Mouse (Mus musculus): ENCODE data around the gene Il12rb1. TPM values are rescaled to one million over a fixed set of nuclear protein-coding genes. Genes with fewer than 3 reads are reported as not detected.

Il12rb1 gene
- polyA plus RNA-seq, 1 experiment from 2014 or later = not detected

DNA sequence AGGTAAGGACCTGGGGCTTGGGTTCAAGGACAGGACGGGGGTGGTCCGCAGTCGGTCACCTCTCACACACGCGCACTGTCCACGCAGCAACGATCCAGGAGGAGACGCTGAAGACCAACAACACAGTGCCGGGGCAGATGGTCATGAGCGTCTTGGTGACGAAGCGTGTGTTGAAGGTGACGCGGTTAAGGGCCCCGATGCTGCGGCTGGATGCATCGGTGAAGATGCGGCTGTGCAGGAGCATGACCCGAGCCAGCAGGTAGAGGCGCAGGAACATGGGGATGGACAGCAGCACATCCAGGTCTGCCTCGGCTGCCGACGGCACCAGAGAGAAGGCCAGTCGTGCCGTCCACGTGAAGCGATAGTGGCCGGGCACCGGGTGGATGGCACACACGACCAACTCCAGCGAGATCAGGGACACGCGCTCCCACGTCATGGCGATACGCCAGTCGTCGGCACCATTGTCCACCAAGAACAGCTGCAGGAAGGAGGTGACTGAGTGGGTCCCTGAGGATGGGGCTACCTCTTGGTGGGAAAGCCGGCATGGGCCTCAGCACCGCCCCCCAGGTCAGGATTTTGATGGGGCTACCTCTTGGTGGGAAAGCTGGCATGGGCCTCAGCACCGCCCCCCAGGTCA is 44.5 kb downstream of the Il12rb1 start:
- no peak for ATAC-seq (ENCODE audit: insufficient read depth, low FRiP score, low TSS enrichment)
- Histone ChIP-seq H3K27ac (ENCODE audit: low read depth, low read length) (no peak overlapping the region), H3K36me3 (ENCODE audit: control insufficient read depth, insufficient read depth, low read length) (no peaks in the 10 kb centered on the region), H3K9ac (ENCODE audit: low read length) (no peak overlapping the region), H3K27me3 (ENCODE audit: control insufficient read depth, insufficient read depth, low read length) (no peaks in the 10 kb centered on the region), H3K4me3 (ENCODE audit: low read depth, low read length) (no peak overlapping the region), H3K4me1 (ENCODE audit: control insufficient read depth, insufficient read depth, low read length) (peaks cover 6% of the 10 kb centered on the region; the same call in 1 of the 2 replicates), H3K9me3 (ENCODE audit: control insufficient read depth, low read length) (no peaks in the 10 kb centered on the region), H3K4me2 (ENCODE audit: low read depth) (no peak overlapping the region)
- no peak for DNase-seq (ENCODE audit: low spot score)
- 91% methylated on average over 41 of the region's 41 CpGs for WGBS

DNA sequence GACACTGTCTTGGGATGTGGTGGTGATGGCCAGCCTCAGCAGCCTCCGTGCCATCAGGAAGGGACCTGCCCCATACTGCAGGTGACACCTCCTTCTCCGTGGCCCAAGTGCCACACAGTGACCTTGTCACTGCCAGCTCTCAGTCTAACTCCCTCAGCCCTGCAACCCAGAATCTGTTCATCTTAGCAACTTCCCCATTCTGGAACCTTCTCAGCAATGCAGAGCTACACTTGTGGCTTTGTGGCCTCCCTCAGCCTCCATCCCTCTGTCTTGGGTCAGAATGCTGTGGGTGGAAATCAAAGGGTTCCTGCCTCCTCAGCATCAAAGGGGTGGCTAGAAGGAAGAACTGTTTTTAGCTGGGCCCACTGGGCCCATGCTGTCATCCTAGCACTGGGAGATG is 45.6 kb downstream of the Il12rb1 start:
- peaks cover 13% of the 10 kb centered on the region; the same call in 1 of the 2 replicates for H3K4me1 ChIP-seq (ENCODE audit: control insufficient read depth, insufficient read depth, low read length)
- H3K27me3 ChIP-seq (ENCODE audit: control insufficient read depth, insufficient read depth, low read length) = no peaks in the 10 kb centered on the region
- ATAC-seq (ENCODE audit: insufficient read depth, low FRiP score, low TSS enrichment) (no peak), DNase-seq (ENCODE audit: low spot score) (no peak)
- no peak overlapping the region for H3K9ac ChIP-seq (ENCODE audit: low read length)
- H3K9me3 ChIP-seq (ENCODE audit: control insufficient read depth, low read length) = no peaks in the 10 kb centered on the region
- no peaks in the 10 kb centered on the region for H3K36me3 ChIP-seq (ENCODE audit: control insufficient read depth, insufficient read depth, low read length)
- 78% methylated on average over 2 of the region's 2 CpGs for WGBS
- H3K4me2 ChIP-seq (ENCODE audit: low read depth) = no peak overlapping the region
- no peak overlapping the region for H3K27ac ChIP-seq (ENCODE audit: low read depth, low read length)
- H3K4me3 ChIP-seq (ENCODE audit: low read depth, low read length) = no peak overlapping the region

DNA sequence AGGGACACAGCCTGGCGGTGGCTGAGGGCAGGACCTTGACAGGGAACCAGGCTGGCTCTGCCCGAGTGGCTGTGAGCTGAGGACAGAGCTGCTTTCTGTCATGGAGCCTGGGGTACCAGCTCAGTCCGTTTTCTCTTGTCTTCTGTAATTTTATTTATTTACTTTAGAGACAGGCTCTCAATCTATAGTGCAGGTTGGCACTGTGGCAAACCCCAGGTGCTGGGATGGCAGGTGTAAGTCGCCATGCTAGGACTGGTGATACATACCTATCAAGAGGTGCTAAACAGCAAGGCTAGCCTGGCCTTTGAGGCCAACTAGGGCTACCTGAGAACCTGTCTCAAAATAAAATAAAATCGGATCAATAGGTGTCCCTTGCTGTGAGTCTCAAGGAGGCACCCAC is 47.8 kb downstream of the Il12rb1 start:
- Histone ChIP-seq H3K9ac (ENCODE audit: low read length) (no peak overlapping the region), H3K4me3 (ENCODE audit: low read depth, low read length) (no peak overlapping the region), H3K27ac (ENCODE audit: low read depth, low read length) (no peak overlapping the region), H3K4me1 (ENCODE audit: control insufficient read depth, insufficient read depth, low read length) (peaks cover 13% of the 10 kb centered on the region; the same call in 1 of the 2 replicates), H3K9me3 (ENCODE audit: control insufficient read depth, low read length) (no peaks in the 10 kb centered on the region), H3K4me2 (ENCODE audit: low read depth) (no peak overlapping the region), H3K27me3 (ENCODE audit: control insufficient read depth, insufficient read depth, low read length) (no peaks in the 10 kb centered on the region), H3K36me3 (ENCODE audit: control insufficient read depth, insufficient read depth, low read length) (no peaks in the 10 kb centered on the region)
- ATAC-seq (ENCODE audit: insufficient read depth, low FRiP score, low TSS enrichment) = no peak
- DNase-seq (ENCODE audit: low spot score) = no peak
- 72% methylated on average over 5 of the region's 5 CpGs for WGBS

DNA sequence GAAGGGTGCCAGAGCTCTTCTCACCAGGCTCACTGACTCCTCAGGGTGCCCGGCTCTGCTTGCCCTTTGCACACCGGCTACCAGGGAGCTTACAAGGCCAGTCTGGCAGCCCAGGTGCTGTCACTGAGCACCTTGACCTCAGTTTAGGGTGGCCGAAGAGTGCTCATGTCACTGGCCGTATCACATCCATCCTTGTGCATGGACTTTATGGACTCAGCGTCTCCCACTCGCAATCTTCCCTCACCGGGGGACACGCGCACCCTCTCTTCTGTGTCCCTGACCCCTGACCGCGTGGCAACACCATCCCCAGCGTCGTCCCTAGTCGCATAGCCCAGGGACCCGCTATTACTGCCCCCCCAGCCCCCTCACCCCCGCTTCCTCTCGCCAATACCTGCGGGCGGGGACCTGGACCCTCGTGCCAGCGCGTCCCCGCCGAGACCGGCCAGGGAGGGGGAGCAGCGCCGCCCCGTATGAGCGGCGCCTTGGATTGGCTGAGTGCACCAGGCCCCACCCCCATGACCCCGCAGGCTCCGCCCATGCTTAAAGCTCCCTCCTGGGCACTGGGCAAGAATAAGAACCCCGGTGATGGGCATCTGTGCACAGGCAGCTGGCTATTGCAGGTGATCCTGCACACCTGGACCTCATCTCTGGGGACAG is 48.4 kb downstream of the Il12rb1 start:
- ATAC-seq (ENCODE audit: insufficient read depth, low FRiP score, low TSS enrichment) (peak; percentile 82), DNase-seq (ENCODE audit: low spot score) (peak; percentile 79)
- Histone ChIP-seq H3K27me3 (ENCODE audit: control insufficient read depth, insufficient read depth, low read length) (peaks cover 4% of the 10 kb centered on the region; the same call in 1 of the 2 replicates), H3K27ac (ENCODE audit: low read depth, low read length) (no peak overlapping the region), H3K9me3 (ENCODE audit: control insufficient read depth, low read length) (no peaks in the 10 kb centered on the region), H3K36me3 (ENCODE audit: control insufficient read depth, insufficient read depth, low read length) (no peaks in the 10 kb centered on the region), H3K4me3 (ENCODE audit: low read depth, low read length) (peak overlapping the region; percentile 34), H3K9ac (ENCODE audit: low read length) (peak overlapping the region; percentile 43), H3K4me2 (ENCODE audit: low read depth) (peak overlapping the region; percentile 83), H3K4me1 (ENCODE audit: control insufficient read depth, insufficient read depth, low read length) (peaks cover 13% of the 10 kb centered on the region; the same call in 1 of the 2 replicates)
- WGBS = 8% methylated on average over 33 of the region's 33 CpGs

DNA sequence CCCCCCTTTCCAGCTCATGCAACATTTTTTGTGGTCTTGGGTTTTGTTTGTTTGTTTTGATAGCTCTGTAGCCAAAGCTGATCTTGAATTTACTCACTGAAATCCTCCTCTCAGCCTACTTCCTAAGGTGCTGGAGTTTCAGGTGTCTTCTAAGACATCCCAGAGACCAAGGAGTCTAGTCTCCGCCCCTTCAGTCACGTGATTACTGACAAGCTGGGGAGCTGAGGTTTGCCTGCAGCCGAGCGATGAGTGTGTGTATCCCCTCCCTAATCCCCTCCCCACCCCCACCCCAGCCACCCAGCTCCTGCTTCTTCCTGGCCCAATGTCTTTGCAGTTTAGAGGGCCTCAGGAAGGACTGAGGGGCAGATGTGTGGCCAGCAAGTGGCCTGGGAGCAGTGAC is 49.3 kb downstream of the Il12rb1 start:
- ATAC-seq (ENCODE audit: insufficient read depth, low FRiP score, low TSS enrichment) (no peak), DNase-seq (ENCODE audit: low spot score) (no peak)
- H3K9ac ChIP-seq (ENCODE audit: low read length) = 0 out of 2 replicates have a peak overlapping the region, but pooled peaks have one; percentile 2
- H3K4me3 ChIP-seq (ENCODE audit: low read depth, low read length) = no peak overlapping the region
- H3K27me3 ChIP-seq (ENCODE audit: control insufficient read depth, insufficient read depth, low read length) = peaks cover 13% of the 10 kb centered on the region
- H3K4me1 ChIP-seq (ENCODE audit: control insufficient read depth, insufficient read depth, low read length) = peaks cover 18% of the 10 kb centered on the region
- no peaks in the 10 kb centered on the region for H3K9me3 ChIP-seq (ENCODE audit: control insufficient read depth, low read length)
- 16% methylated on average over 4 of the region's 4 CpGs for WGBS
- no peak overlapping the region; the same call in 1 of the 2 replicates for H3K27ac ChIP-seq (ENCODE audit: low read depth, low read length)
- no peak overlapping the region for H3K4me2 ChIP-seq (ENCODE audit: low read depth)
- no peaks in the 10 kb centered on the region for H3K36me3 ChIP-seq (ENCODE audit: control insufficient read depth, insufficient read depth, low read length)

DNA sequence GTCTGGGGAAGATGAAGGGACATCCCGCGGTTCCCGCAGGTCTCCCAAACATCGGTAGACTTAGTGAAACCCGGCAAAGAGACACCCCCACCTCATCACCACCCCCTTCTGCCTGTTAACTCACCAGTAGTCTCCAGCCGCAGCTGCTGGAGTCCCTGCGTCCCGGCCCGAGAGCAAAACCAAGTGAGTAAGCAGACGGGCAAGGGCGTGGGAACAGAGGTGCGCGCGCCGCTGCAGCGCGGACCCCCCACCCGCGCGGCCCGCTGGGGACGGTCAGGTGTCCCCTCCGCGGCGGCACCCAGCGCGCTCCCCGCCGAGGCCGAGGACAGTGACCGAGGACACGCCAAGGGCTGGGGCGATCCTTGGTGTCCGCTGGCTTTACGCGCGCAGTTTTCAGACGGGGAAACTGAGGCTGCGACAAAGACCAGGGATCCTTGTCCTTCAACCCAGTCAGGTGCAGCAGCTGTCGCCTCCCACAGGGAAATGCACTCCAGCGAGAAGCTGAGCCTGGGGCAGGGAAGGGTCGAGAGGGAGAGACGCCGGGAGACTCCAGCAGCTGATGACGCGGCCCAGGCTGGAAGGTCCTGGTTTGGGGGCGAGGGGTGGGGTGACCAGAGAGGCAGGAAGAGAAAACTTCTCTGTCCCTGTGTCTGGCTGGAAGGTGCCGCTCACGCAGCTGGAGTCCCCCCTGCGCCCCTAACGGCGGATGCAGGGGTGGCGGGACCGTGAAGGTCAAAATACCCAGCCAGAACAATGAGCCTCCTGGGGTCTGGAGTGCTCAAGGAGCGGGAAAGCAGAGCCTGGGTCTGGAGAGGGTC is 54.8 kb downstream of the Il12rb1 start, which contains the start of gene Kcnn1:
Kcnn1 (minus strand) TSS at position 435 of the 818 bp plus-strand sequence.
- under 1% methylated on average over 55 of the region's 55 CpGs for WGBS
- H3K9ac ChIP-seq (ENCODE audit: low read length) = peak within 1 kb of the TSS; percentile 58
- H3K9me3 ChIP-seq (ENCODE audit: control insufficient read depth, low read length) = no peaks in the 10 kb centered on the region
- DNase-seq (ENCODE audit: low spot score) = peak; percentile 69
- H3K27me3 ChIP-seq (ENCODE audit: control insufficient read depth, insufficient read depth, low read length) = peaks cover 17% of the 10 kb centered on the region
- ATAC-seq (ENCODE audit: insufficient read depth, low FRiP score, low TSS enrichment) = no peak; the same call in 1 of the 2 replicates
- peaks cover 4% of the 10 kb centered on the region; the same call in 1 of the 2 replicates for H3K36me3 ChIP-seq (ENCODE audit: control insufficient read depth, insufficient read depth, low read length)
- peaks cover 33% of the 10 kb centered on the region for H3K4me1 ChIP-seq (ENCODE audit: control insufficient read depth, insufficient read depth, low read length)
- H3K27ac ChIP-seq (ENCODE audit: low read depth, low read length) = peak within 1 kb of the TSS; percentile 83
- peak within 1 kb of the TSS; percentile 56 for H3K4me3 ChIP-seq (ENCODE audit: low read depth, low read length)
- H3K4me2 ChIP-seq (ENCODE audit: low read depth) = peak within 1 kb of the TSS; percentile 96

DNA sequence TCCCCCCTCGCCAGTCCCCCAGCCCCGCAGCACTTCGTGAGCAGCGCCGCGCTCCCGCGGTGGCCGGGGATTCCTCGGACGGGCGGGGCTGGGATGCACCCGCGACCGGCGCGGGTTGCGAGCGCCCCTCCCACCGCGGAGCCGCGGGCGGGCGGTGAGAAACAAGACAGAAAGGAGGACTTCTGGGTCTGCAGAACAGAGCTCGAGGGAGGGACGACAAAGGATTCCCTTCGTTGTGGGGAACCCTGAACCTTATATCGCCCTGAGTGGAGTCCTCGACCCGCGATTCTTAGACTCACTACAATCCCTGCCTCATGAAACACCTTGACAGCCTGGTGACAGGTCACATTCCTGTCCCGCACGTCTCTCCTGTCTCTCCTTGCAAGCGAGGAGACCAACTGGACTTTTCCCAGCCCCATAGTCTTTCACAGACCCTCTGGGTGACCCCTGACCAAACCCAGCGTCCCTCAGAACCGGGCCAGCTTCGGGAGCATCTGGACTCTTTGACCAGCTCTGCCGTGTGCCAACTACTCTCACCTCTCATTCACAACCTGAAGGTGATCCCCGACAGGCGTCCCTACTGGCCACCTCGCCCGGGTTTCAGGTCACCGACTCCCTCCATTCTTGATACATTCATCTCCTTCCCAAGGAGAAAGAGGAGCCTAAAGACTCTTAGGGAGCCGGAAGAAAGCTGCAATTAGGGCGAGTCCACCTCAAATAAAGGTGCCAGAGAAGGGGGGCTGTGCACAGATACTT is 55.9 kb downstream of the Il12rb1 start:
- WGBS = under 1% methylated on average over 46 of the region's 46 CpGs
- H3K9ac ChIP-seq (ENCODE audit: low read length) = peak overlapping the region; percentile 58
- H3K27me3 ChIP-seq (ENCODE audit: control insufficient read depth, insufficient read depth, low read length) = peaks cover 17% of the 10 kb centered on the region
- H3K27ac ChIP-seq (ENCODE audit: low read depth, low read length) = peak overlapping the region; percentile 83
- DNase-seq (ENCODE audit: low spot score) = peak; percentile 73
- H3K36me3 ChIP-seq (ENCODE audit: control insufficient read depth, insufficient read depth, low read length) = peaks cover 5% of the 10 kb centered on the region; the same call in 1 of the 2 replicates
- peaks cover 37% of the 10 kb centered on the region for H3K4me1 ChIP-seq (ENCODE audit: control insufficient read depth, insufficient read depth, low read length)
- peak overlapping the region; percentile 56 for H3K4me3 ChIP-seq (ENCODE audit: low read depth, low read length)
- H3K4me2 ChIP-seq (ENCODE audit: low read depth) = peak overlapping the region; percentile 96
- no peaks in the 10 kb centered on the region for H3K9me3 ChIP-seq (ENCODE audit: control insufficient read depth, low read length)
- no peak for ATAC-seq (ENCODE audit: insufficient read depth, low FRiP score, low TSS enrichment)

DNA sequence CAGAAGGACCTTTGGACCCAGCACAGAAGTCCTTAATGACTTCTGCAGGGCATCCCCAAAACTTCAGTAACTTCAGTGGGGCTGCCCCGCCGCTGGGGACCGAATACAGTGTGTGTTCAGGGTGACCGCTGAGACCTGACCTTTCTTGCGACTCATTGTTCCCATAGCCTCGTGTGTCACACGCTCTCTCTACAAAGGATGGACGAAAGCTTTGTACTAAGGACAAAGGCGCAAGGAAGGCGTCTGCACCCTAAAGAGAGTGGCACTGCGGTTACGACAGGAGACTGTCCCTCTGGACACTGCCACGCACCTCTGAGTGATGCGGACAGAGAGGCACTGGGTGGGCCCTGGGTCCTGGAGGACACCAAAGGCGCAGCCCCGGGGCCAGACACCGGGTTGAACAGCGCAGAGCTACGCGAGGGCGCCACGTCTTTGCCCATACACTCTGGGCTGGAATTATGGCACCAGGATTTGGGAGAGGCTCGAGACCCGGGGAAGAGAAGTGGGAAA is 56.5 kb downstream of the Il12rb1 start:
- DNase-seq (ENCODE audit: low spot score) (peak; percentile 70), ATAC-seq (ENCODE audit: insufficient read depth, low FRiP score, low TSS enrichment) (peak; percentile 7)
- Histone ChIP-seq H3K36me3 (ENCODE audit: control insufficient read depth, insufficient read depth, low read length) (peaks cover 5% of the 10 kb centered on the region; the same call in 1 of the 2 replicates), H3K4me2 (ENCODE audit: low read depth) (peak overlapping the region; percentile 96), H3K27ac (ENCODE audit: low read depth, low read length) (peak overlapping the region; percentile 83), H3K4me3 (ENCODE audit: low read depth, low read length) (peak overlapping the region; percentile 56), H3K9ac (ENCODE audit: low read length) (peak overlapping the region; percentile 58), H3K27me3 (ENCODE audit: control insufficient read depth, insufficient read depth, low read length) (peaks cover 17% of the 10 kb centered on the region), H3K9me3 (ENCODE audit: control insufficient read depth, low read length) (no peaks in the 10 kb centered on the region), H3K4me1 (ENCODE audit: control insufficient read depth, insufficient read depth, low read length) (peaks cover 40% of the 10 kb centered on the region)
- under 1% methylated on average over 24 of the region's 24 CpGs for WGBS
